Mouse (Mus musculus): ENCODE measurements around the gene Krt81.

The Krt81 gene

GRCm38 (mm10) chr15:101453093-101453736, 10.3 kb downstream of the Krt81 start:
- peak; percentile 91 to 94 for DNase-seq

DNA sequence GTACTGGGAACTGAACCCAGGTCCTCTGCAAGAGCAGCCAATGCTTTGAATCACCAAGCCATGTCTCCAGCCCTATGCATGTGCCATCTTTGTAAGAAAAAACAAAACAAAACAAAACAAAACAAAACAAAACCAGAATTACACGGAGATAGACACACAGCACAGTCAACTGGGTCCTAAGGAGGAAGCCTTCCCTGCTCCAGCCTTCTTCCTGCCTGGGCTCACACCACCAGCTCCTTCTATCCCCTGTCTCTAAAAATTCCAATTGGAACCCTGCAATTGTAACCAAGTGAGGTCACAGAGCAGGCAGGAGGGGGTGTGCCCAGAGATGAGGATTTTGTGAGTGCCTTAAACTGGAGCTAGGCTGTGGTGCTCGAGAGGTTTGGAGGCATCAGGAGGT, 16.1 kb downstream of the Krt81 start, which contains the start of gene Krt88:
TSS of gene Krt88 (plus strand) at position 301 of the 400 bp plus-strand sequence.
- DNase-seq = no peak

- DNase-seq = no peak
Measured at GRCm38 (mm10) chr15:101446572-101446971, 17.0 kb downstream of the Krt81 start.

GRCm38 (mm10) chr15:101440837-101441236, 22.7 kb downstream of the Krt81 start:
- DNase-seq = no peak

- DNase-seq = no peak
Measured at GRCm38 (mm10) chr15:101438555-101438954, 25.0 kb downstream of the Krt81 start, which contains the start of gene Krt87. Gene Krt87, minus strand, starts transcription at chr15:101438804.

- DNase-seq = no peak
Measured at GRCm38 (mm10) chr15:101436611-101437010, 26.9 kb downstream of the Krt81 start.

DNA sequence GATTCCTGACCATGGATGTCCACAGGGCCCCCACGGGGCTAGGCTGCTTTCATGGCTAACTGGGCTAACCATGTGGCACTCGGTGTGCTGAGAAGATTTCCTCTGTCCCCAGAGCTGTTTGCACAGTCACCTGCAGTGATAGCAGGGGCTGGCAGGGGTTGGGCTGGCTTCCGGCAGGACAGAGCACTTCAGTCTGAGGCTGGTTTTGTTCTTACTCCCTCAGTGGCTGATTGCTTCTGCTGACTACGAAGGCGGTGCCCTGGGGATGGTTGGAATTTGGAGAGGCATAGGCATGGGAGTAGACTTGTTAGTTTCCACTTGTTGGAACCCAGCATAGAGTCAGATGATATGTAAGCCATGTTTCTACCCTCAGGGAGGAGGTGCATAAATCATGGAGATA, 38.6 kb downstream of the Krt81 start:
- DNase-seq = no peak

DNA sequence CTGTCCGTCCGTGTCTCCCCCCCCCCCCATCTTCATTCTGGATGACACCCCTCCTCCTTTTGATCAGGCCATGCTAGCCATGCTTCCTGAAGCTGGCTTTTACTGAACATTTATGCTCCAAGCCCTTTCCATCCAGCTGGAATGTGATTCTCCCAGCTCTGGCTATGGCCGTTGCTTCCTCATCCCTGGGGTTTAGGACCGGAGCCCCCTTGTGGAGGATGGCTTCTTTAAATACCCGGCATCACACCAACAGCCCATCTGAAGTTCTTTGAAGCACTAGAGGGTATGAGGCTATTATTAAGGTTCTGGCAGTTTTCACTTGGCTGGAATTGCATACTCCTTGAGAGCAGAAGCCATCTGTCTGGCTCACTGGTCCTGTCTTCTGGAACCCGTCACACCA, 42.6 kb downstream of the Krt81 start:
- DNase-seq = peak; percentile 24 to 30

DNA sequence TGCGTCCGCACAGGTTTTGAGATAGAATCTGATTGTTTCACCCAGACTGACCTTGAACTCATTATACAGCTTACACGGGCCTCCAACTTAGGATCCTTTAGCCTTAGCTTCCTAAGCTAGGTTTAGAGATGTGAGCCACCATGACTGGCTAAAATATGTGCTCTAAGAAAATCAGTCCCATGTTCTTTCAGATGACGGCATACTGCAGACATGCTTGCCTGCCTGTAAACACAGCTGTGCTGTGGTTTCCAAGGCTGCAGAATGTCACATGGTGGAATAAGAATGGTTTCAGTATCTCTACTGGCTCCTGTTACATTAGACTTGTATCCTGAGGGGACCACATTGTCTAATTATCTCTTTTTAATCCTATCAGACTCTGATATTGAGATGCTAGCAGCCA, 44.6 kb downstream of the Krt81 start:
- DNase-seq = no peak

DNA sequence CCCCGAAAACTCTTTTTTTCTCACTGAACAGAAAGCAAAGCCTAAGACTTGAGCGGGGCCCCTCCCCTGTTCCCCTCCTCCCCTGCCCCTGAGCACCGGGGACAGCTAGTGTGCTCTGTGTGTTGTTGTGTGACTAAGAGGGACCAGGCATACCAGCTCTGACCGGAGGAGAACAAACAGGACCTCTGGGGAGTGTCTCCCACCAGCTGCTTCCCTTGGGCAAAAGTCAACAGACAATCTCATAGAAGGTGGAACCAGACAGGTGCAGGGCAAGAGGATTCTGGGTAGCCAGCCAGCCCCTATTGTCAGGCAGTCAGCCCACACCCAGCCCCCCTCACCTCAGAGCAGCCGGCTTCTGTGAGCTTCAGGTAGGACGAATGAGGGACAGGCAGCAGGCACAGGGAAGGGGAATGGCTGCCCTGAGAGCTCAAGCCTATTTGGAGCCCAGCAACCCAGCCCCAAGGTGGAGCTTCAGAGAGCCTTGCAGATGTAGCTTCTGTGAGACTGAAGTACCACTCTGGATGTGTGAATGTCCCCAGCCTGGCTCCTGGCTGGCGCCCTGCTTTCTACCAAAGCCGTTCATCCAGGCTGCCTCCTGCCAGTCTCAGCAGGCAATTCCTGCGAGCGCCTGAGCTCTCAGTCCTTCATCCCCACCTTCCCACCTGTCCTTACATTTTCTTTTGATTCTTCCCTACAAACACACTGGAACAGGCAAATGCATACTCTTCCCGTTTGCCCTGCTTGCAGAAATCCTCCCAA, 48.6 kb downstream of the Krt81 start:
- peak; percentile 24 to 44 for DNase-seq

- DNase-seq = no peak
Measured at GRCm38 (mm10) chr15:101413916-101414635, 49.5 kb downstream of the Krt81 start.

GRCm38 (mm10) chr15:101412188-101412587, 51.4 kb downstream of the Krt81 start:
- peak; percentile 25 to 29 for DNase-seq

DNA sequence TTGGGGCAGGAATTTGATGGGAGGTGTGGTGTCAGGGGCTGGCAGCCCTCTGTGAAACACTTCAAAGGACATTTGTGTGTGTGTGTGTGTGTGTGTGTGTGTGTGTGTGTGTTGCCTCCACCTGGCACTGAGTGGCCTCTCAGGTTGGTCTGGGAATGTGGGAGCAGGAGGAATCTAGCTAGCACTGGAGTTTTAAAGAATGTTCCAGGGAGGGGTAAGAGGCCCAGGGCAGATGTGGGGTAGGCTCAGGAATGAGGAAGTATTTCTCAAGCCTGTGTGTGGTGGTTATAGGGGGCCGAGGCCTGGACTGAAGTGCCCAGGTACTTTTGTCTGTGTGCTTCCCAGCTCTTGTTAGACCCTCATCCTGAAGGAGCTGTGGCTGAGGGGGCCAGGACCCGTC, 52.8 kb downstream of the Krt81 start, which contains the start of gene Krt7:
TSS of gene Krt7 (plus strand) at position 269 of the 400 bp plus-strand sequence.
- DNase-seq = no peak
